Mouse (Mus musculus): ENCODE measurements around the gene Rasal1. TPM values are rescaled to one million over a fixed set of nuclear protein-coding genes. Genes with fewer than 3 reads are reported as not detected.

The Rasal1 gene
- polyA plus RNA-seq, 1 experiment from 2014 or later, result not detected

DNA sequence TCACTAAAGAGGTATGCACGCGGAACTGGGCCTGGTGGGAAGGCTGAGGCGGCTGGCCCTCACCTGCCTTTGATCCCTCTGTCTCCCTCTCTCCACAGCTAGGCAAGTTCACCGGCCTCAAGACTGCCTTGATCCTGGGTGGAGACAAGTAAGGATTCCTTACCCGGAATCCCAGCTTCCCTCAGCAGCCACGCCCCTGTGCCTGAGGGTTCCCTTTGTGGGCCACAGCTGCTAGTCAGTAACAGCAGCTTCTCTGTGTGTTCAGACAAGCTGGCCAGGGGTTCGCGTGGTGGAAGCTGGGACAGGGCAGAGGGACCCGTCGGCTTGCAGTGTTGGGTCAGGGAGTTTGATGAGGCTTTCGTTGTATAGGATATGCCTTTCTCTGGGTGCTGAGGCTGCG is 29.8 kb upstream of the Rasal1 start:
- no peak overlapping the region for H3K27ac ChIP-seq (ENCODE audit: low read depth, low read length)
- WGBS, result 82% methylated on average over 12 of the region's 12 CpGs

DNA sequence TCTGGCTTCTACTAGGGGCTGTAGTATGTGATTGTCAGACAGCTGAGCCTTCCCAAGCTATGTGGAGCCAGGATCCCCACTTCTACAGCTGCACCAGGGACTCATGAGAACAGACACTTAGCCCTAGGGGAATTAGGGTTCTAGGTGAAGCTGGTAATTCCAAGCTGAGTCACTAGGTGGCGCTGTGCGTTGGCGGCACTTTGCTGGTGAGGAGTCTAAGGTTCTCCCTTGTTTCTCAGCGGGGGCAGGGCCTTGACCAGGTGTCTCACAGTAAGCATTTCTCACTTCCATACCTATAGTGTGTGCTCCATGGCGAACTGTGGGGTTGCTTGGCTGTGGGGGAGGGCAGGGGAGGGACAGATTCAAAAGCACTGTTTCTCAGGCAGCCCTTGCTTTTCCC is 29.4 kb upstream of the Rasal1 start:
- no peak overlapping the region for H3K27ac ChIP-seq (ENCODE audit: low read depth, low read length)
- no peaks in the 10 kb centered on the region for H3K27me3 ChIP-seq (ENCODE audit: control insufficient read depth, insufficient read depth, low read length)
- no peak for ATAC-seq (ENCODE audit: low FRiP score)
- H3K36me3 ChIP-seq (ENCODE audit: control insufficient read depth, insufficient read depth, low read length), result peaks cover 8% of the 10 kb centered on the region
- no peak overlapping the region for H3K4me2 ChIP-seq (replicated peaks; ENCODE audit: low read depth, low read length)
- no peak overlapping the region for H3K4me3 ChIP-seq (ENCODE audit: low read depth, low read length)
- H3K4me1 ChIP-seq (replicated peaks; ENCODE audit: control insufficient read depth, insufficient read depth, low read length), result no peaks in the 10 kb centered on the region
- H3K9me3 ChIP-seq (ENCODE audit: control insufficient read depth, low read length), result no peaks in the 10 kb centered on the region
- peak; percentile 80 for DNase-seq (ENCODE audit: low spot score)
- WGBS, result 14% methylated on average over 5 of the region's 5 CpGs
- H3K9ac ChIP-seq (ENCODE audit: low read depth, low read length), result no peak overlapping the region

More for the DNA sequence above, 29.8 kb upstream of the Rasal1 start:
- Histone ChIP-seq H3K27me3 (ENCODE audit: control insufficient read depth, insufficient read depth, low read length) (no peaks in the 10 kb centered on the region), H3K4me1 (replicated peaks; ENCODE audit: control insufficient read depth, insufficient read depth, low read length) (peaks cover 2% of the 10 kb centered on the region), H3K36me3 (ENCODE audit: control insufficient read depth, insufficient read depth, low read length) (peaks cover 8% of the 10 kb centered on the region), H3K9me3 (ENCODE audit: control insufficient read depth, low read length) (no peaks in the 10 kb centered on the region), H3K9ac (ENCODE audit: low read depth, low read length) (no peak overlapping the region), H3K4me2 (replicated peaks; ENCODE audit: low read depth, low read length) (no peak overlapping the region), H3K4me3 (ENCODE audit: low read depth, low read length) (no peak overlapping the region)
- DNase-seq (ENCODE audit: low spot score), result no peak
- no peak for ATAC-seq (ENCODE audit: low FRiP score)

DNA sequence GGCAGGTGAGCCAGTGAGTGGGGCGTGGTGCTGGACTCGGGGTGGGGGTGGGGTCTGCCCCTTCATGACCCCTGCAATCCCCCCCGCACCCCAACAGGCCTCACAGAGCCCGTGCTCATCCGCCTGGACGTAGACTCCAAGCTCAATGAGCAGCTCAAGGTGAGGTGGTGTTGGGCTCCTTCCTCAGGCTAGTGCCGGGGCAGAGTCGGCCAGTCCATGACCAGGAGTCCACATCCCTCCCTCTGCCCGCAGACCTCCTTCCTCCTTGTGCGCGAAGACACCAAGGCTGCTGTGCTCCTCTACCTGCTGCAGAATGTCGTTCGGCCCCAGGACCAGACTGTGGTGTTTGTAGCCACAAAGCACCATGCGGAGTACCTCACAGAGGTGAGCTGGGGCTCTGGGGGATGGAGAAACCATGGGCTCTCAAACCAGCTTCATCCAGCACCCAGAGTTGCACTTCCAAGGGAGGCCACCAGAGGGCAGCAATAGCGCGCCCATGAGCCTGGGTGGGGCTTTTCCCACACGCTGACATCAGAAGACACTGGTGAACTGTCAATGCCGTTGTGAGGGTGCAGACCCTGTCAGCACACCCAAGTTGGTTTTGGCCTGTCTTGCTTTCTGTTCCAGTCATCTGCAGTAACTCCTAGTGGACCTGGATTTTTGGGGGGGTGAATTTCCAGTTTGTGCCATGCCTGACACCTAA is 28.1 kb upstream of the Rasal1 start:
- H3K9ac ChIP-seq (ENCODE audit: low read depth, low read length), result no peak overlapping the region
- no peak overlapping the region for H3K4me2 ChIP-seq (replicated peaks; ENCODE audit: low read depth, low read length)
- H3K27me3 ChIP-seq (ENCODE audit: control insufficient read depth, insufficient read depth, low read length), result no peaks in the 10 kb centered on the region
- peak; percentile 93 for DNase-seq (ENCODE audit: low spot score)
- no peaks in the 10 kb centered on the region for H3K4me1 ChIP-seq (replicated peaks; ENCODE audit: control insufficient read depth, insufficient read depth, low read length)
- H3K27ac ChIP-seq (ENCODE audit: low read depth, low read length), result no peak overlapping the region
- H3K9me3 ChIP-seq (ENCODE audit: control insufficient read depth, low read length), result no peaks in the 10 kb centered on the region
- 0 out of 2 replicates have a peak, but pooled peaks have one; percentile 21 for ATAC-seq (ENCODE audit: low FRiP score)
- WGBS, result 72% methylated on average over 18 of the region's 18 CpGs
- peaks cover 15% of the 10 kb centered on the region for H3K36me3 ChIP-seq (ENCODE audit: control insufficient read depth, insufficient read depth, low read length)
- no peak overlapping the region for H3K4me3 ChIP-seq (ENCODE audit: low read depth, low read length)

DNA sequence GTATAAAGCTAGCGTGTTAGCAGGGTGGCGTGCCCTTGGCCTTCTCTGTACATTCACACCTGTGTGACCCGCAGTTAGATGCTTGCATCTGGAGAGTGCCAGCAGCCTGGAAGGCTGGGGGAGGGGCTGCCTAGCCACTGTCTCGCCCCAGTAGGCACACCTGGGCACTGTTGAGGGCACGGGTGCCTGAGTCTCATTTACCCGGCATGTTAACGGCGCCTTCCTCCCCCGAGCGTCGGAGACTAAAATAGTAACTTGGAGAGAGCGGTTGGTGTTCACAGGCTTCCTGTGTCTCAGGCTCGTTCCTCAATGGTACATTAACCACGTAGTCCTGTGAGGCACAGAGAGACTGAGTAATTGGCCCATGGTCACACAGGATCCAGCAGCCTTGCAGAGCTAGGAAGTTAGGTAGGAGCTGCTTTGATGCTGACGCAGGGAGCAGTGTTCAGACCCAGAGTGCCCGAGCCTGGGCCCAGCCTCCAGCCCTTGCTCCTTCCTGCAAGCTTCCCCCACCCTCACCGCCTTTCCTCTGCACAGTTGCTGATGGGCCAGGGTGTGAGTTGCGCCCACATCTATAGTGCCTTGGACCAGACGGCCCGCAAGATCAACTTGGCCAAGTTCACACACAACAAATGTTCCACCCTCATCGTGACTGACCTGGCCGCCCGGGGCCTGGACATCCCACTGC is 27.4 kb upstream of the Rasal1 start:
- no peaks in the 10 kb centered on the region for H3K9me3 ChIP-seq (ENCODE audit: control insufficient read depth, low read length)
- no peak overlapping the region for H3K4me2 ChIP-seq (replicated peaks; ENCODE audit: low read depth, low read length)
- no peaks in the 10 kb centered on the region for H3K4me1 ChIP-seq (replicated peaks; ENCODE audit: control insufficient read depth, insufficient read depth, low read length)
- ATAC-seq (ENCODE audit: low FRiP score) (no peak), DNase-seq (ENCODE audit: low spot score) (no peak)
- H3K9ac ChIP-seq (ENCODE audit: low read depth, low read length), result no peak overlapping the region
- 91% methylated on average over 23 of the region's 23 CpGs for WGBS
- no peak overlapping the region for H3K4me3 ChIP-seq (ENCODE audit: low read depth, low read length)
- H3K27me3 ChIP-seq (ENCODE audit: control insufficient read depth, insufficient read depth, low read length), result no peaks in the 10 kb centered on the region
- H3K27ac ChIP-seq (ENCODE audit: low read depth, low read length), result no peak overlapping the region
- H3K36me3 ChIP-seq (ENCODE audit: control insufficient read depth, insufficient read depth, low read length), result peaks cover 17% of the 10 kb centered on the region

DNA sequence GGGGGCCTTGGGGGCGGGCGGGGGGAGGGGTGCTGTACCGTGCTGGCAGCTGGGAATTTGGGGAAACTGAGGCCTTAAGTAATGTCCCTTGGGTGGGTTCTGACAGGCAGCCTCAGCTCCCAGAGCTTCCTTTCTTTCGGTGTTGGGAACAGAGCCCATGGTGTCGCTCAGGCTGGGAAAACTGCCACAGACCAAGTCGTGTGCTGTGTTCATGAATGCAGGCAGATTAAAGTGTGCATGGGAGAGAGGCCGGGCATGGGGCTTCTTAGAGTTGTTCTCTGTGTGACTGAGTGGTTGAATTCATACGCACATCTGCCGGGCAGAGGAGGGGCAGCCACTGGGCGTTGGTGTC is 26.8 kb upstream of the Rasal1 start:
- ATAC-seq (ENCODE audit: low FRiP score) (no peak), DNase-seq (ENCODE audit: low spot score) (no peak)
- Histone ChIP-seq H3K27ac (ENCODE audit: low read depth, low read length) (no peak overlapping the region), H3K27me3 (ENCODE audit: control insufficient read depth, insufficient read depth, low read length) (no peaks in the 10 kb centered on the region), H3K9ac (ENCODE audit: low read depth, low read length) (no peak overlapping the region), H3K4me3 (ENCODE audit: low read depth, low read length) (no peak overlapping the region), H3K4me2 (replicated peaks; ENCODE audit: low read depth, low read length) (no peak overlapping the region), H3K4me1 (replicated peaks; ENCODE audit: control insufficient read depth, insufficient read depth, low read length) (no peaks in the 10 kb centered on the region), H3K36me3 (ENCODE audit: control insufficient read depth, insufficient read depth, low read length) (peaks cover 17% of the 10 kb centered on the region), H3K9me3 (ENCODE audit: control insufficient read depth, low read length) (no peaks in the 10 kb centered on the region)
- WGBS, result 95% methylated on average over 10 of the region's 10 CpGs

DNA sequence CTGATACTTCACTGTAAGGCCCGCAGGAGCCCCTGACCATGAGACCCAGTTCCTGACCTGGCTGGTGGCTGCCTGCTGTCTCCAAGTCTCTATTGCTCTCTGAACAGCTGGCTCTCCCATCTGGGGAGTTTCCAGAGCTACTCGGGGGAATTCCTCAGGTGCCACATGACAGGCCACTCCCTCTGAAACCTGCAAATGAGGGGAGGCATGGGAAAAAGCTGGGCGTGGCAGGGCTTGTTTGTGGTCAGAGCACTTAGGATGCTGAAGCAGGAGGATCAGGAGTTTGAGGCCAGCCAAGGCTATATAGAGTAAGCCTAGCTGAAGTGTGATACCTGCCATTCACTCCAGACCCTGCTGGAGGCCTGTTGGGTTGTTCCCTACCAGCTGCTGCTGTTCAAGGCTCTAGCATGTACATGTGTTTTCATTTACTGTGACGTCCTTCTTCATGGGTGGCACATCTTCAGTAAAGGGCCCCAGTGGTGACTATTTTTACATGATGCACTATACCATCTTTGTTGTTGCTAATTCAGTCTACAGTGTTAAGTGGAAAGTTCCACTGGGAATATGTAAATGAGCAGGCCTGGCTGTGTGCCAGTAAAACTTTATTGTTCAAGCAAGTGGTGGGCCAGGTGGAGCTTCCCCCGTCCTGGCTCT is 26.3 kb upstream of the Rasal1 start:
- DNase-seq (ENCODE audit: low spot score), result no peak
- Histone ChIP-seq H3K27me3 (ENCODE audit: control insufficient read depth, insufficient read depth, low read length) (no peaks in the 10 kb centered on the region), H3K4me2 (replicated peaks; ENCODE audit: low read depth, low read length) (no peak overlapping the region), H3K9ac (ENCODE audit: low read depth, low read length) (no peak overlapping the region), H3K4me3 (ENCODE audit: low read depth, low read length) (no peak overlapping the region), H3K9me3 (ENCODE audit: control insufficient read depth, low read length) (no peaks in the 10 kb centered on the region), H3K4me1 (replicated peaks; ENCODE audit: control insufficient read depth, insufficient read depth, low read length) (no peaks in the 10 kb centered on the region), H3K27ac (ENCODE audit: low read depth, low read length) (no peak overlapping the region), H3K36me3 (ENCODE audit: control insufficient read depth, insufficient read depth, low read length) (peaks cover 17% of the 10 kb centered on the region)
- ATAC-seq (ENCODE audit: low FRiP score), result no peak
- 74% methylated on average over 5 of the region's 5 CpGs for WGBS

DNA sequence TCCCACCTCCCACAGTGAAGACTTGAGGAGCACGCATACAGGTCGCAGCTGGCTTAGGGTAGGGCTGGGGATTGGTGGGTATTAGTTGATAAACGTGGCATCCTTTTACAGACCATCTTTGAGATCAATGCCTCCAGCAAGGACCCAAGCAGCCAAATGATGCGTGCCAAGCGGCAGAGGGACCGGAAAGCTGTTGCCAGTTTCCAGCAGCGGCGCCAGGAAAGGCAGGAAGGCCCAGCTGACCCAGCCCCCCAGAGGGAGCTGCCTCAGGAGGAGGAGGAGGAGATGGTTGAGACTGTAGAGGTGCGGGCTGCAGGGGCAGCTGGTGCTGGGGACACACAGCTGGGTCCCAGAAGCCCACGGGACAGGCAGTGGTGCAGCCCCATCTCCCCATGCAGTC is 24.2 kb upstream of the Rasal1 start:
- 96% methylated on average over 10 of the region's 10 CpGs for WGBS
- ATAC-seq (ENCODE audit: low FRiP score), result no peak

DNA sequence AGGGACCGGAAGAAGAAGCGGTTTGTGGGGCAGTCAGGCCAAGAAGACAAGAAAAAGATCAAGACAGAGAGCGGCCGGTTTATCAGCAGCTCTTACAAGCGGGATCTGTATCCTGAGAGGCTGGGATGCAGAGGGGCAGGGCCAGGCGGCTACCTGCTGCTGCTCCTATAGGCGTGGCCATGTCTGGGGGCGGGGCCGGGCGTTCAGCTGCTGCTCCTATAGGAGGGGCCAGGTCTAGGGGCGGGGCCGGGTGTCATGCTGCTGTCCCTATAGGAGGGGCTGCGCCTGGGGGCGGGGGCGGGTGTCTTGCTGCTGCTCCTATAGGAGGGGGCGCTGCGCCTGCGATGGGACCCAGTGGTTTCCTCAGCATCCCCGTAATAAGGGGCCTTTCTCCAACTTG is 22.2 kb upstream of the Rasal1 start:
- no peaks in the 10 kb centered on the region for H3K4me1 ChIP-seq (replicated peaks; ENCODE audit: control insufficient read depth, insufficient read depth, low read length)
- peaks cover 9% of the 10 kb centered on the region for H3K36me3 ChIP-seq (ENCODE audit: control insufficient read depth, insufficient read depth, low read length)
- H3K9me3 ChIP-seq (ENCODE audit: control insufficient read depth, low read length), result no peaks in the 10 kb centered on the region
- no peak overlapping the region for H3K4me3 ChIP-seq (ENCODE audit: low read depth, low read length)
- ATAC-seq (ENCODE audit: low FRiP score), result peak; percentile 33; the same call in 1 of the 2 replicates
- H3K27me3 ChIP-seq (ENCODE audit: control insufficient read depth, insufficient read depth, low read length), result no peaks in the 10 kb centered on the region; the same call in 1 of the 2 replicates
- no peak overlapping the region for H3K27ac ChIP-seq (ENCODE audit: low read depth, low read length)
- peak; percentile 56 for DNase-seq (ENCODE audit: low spot score)
- H3K9ac ChIP-seq (ENCODE audit: low read depth, low read length), result no peak overlapping the region
- H3K4me2 ChIP-seq (replicated peaks; ENCODE audit: low read depth, low read length), result no peak overlapping the region
- WGBS, result 34% methylated on average over 19 of the region's 19 CpGs

More for the DNA sequence above, 24.2 kb upstream of the Rasal1 start:
- no peak overlapping the region for H3K4me2 ChIP-seq (replicated peaks; ENCODE audit: low read depth, low read length)
- no peak overlapping the region for H3K4me3 ChIP-seq (ENCODE audit: low read depth, low read length)
- H3K9ac ChIP-seq (ENCODE audit: low read depth, low read length), result no peak overlapping the region
- DNase-seq (ENCODE audit: low spot score), result no peak
- no peaks in the 10 kb centered on the region for H3K4me1 ChIP-seq (replicated peaks; ENCODE audit: control insufficient read depth, insufficient read depth, low read length)
- no peak overlapping the region for H3K27ac ChIP-seq (ENCODE audit: low read depth, low read length)
- no peaks in the 10 kb centered on the region for H3K9me3 ChIP-seq (ENCODE audit: control insufficient read depth, low read length)
- H3K27me3 ChIP-seq (ENCODE audit: control insufficient read depth, insufficient read depth, low read length), result no peaks in the 10 kb centered on the region
- H3K36me3 ChIP-seq (ENCODE audit: control insufficient read depth, insufficient read depth, low read length), result peaks cover 15% of the 10 kb centered on the region
